Mouse (Mus musculus): Measurements from ENCODE around the gene Cdyl. TPM values are rescaled to one million over a fixed set of nuclear protein-coding genes. Genes with fewer than 3 reads are reported as not detected.

The Cdyl gene
- polyA plus RNA-seq, 1 experiment from 2014 or later = 6.1 TPM

GRCm38 (mm10) chr13:35723073-35723472 is 63.4 kb downstream of the Cdyl start:
- Histone ChIP-seq H3K4me2 (no peak overlapping the region), H3K27me3 (no peaks in the 10 kb centered on the region), H3K4me3 (no peak overlapping the region), H3K4me1 (replicated peaks) (no peaks in the 10 kb centered on the region), H3K36me3 (no peaks in the 10 kb centered on the region), H3K27ac (replicated peaks) (no peak overlapping the region), H3K9ac (no peak overlapping the region), H3K9me3 (no peaks in the 10 kb centered on the region)
- no peak for ATAC-seq (ENCODE audit: low read depth)
- WGBS = 74% methylated on average over 1 of the region's 1 CpGs

GRCm38 (mm10) chr13:35726025-35726424 is 66.4 kb downstream of the Cdyl start:
- H3K36me3 ChIP-seq = no peaks in the 10 kb centered on the region
- no peaks in the 10 kb centered on the region for H3K27me3 ChIP-seq
- H3K4me3 ChIP-seq = no peak overlapping the region
- no peak for ATAC-seq (ENCODE audit: low read depth)
- no peak overlapping the region for H3K4me2 ChIP-seq
- H3K9ac ChIP-seq = no peak overlapping the region
- 98% methylated on average over 3 of the region's 3 CpGs for WGBS
- no peak overlapping the region for H3K27ac ChIP-seq (replicated peaks)
- no peaks in the 10 kb centered on the region for H3K9me3 ChIP-seq
- H3K4me1 ChIP-seq (replicated peaks) = no peaks in the 10 kb centered on the region

GRCm38 (mm10) chr13:35732131-35732530 is 72.5 kb downstream of the Cdyl start:
- H3K27me3 ChIP-seq = no peaks in the 10 kb centered on the region
- no peak overlapping the region for H3K9ac ChIP-seq
- ATAC-seq (ENCODE audit: low read depth) = no peak
- no peak overlapping the region for H3K27ac ChIP-seq (replicated peaks)
- H3K4me1 ChIP-seq (replicated peaks) = no peaks in the 10 kb centered on the region
- H3K9me3 ChIP-seq = no peaks in the 10 kb centered on the region
- H3K4me2 ChIP-seq = no peak overlapping the region
- H3K36me3 ChIP-seq = no peaks in the 10 kb centered on the region
- H3K4me3 ChIP-seq = no peak overlapping the region
- 91% methylated on average over 4 of the region's 4 CpGs for WGBS

GRCm38 (mm10) chr13:35732891-35733596 is 73.4 kb downstream of the Cdyl start:
- WGBS = 90% methylated on average over 5 of the region's 5 CpGs
- ATAC-seq (ENCODE audit: low read depth) = no peak

GRCm38 (mm10) chr13:35737565-35737964 is 77.9 kb downstream of the Cdyl start:
- H3K4me2 ChIP-seq = no peak overlapping the region
- no peaks in the 10 kb centered on the region for H3K36me3 ChIP-seq
- peaks cover 9% of the 10 kb centered on the region for H3K4me1 ChIP-seq (replicated peaks)
- no peak overlapping the region for H3K4me3 ChIP-seq
- no peak overlapping the region for H3K27ac ChIP-seq (replicated peaks)
- no peaks in the 10 kb centered on the region for H3K9me3 ChIP-seq
- 15% methylated on average over 2 of the region's 2 CpGs for WGBS
- H3K27me3 ChIP-seq = peaks cover 34% of the 10 kb centered on the region
- H3K9ac ChIP-seq = no peak overlapping the region
- no peak for ATAC-seq (ENCODE audit: low read depth)

More at GRCm38 (mm10) chr13:35732891-35733596, 73.4 kb downstream of the Cdyl start:
- no peaks in the 10 kb centered on the region for H3K9me3 ChIP-seq
- no peak overlapping the region for H3K4me3 ChIP-seq
- no peak overlapping the region for H3K27ac ChIP-seq (replicated peaks)
- H3K4me2 ChIP-seq = no peak overlapping the region
- H3K9ac ChIP-seq = no peak overlapping the region
- no peaks in the 10 kb centered on the region for H3K4me1 ChIP-seq (replicated peaks)
- peaks cover 4% of the 10 kb centered on the region; the same call in 1 of the 2 replicates for H3K27me3 ChIP-seq
- no peaks in the 10 kb centered on the region for H3K36me3 ChIP-seq

- Histone ChIP-seq H3K4me1 (replicated peaks) (peaks cover 16% of the 10 kb centered on the region), H3K9me3 (no peaks in the 10 kb centered on the region), H3K27me3 (peaks cover 34% of the 10 kb centered on the region), H3K4me2 (no peak overlapping the region), H3K27ac (replicated peaks) (no peak overlapping the region), H3K4me3 (no peak overlapping the region), H3K9ac (no peak overlapping the region), H3K36me3 (no peaks in the 10 kb centered on the region)
- 11% methylated on average over 2 of the region's 2 CpGs for WGBS
- ATAC-seq (ENCODE audit: low read depth) = no peak
These were observed 78.6 kb downstream of the Cdyl start for GRCm38 (mm10) chr13:35738210-35738609.

GRCm38 (mm10) chr13:35739473-35739872 is 79.8 kb downstream of the Cdyl start:
- H3K4me3 ChIP-seq = no peak overlapping the region
- peaks cover 23% of the 10 kb centered on the region for H3K4me1 ChIP-seq (replicated peaks)
- H3K36me3 ChIP-seq = no peaks in the 10 kb centered on the region
- H3K27ac ChIP-seq (replicated peaks) = no peak overlapping the region
- no peak overlapping the region for H3K9ac ChIP-seq
- H3K9me3 ChIP-seq = no peaks in the 10 kb centered on the region
- H3K27me3 ChIP-seq = peaks cover 34% of the 10 kb centered on the region
- WGBS = 10% methylated on average over 10 of the region's 10 CpGs
- ATAC-seq (ENCODE audit: low read depth) = no peak
- H3K4me2 ChIP-seq = no peak overlapping the region

GRCm38 (mm10) chr13:35740301-35741039 is 80.8 kb downstream of the Cdyl start:
- no peaks in the 10 kb centered on the region for H3K36me3 ChIP-seq
- under 1% methylated on average over 57 of the region's 61 CpGs for WGBS
- ATAC-seq (ENCODE audit: low read depth) = peak; percentile 77
- peak overlapping the region; percentile 92 for H3K9ac ChIP-seq
- peak overlapping the region; percentile 91 for H3K4me3 ChIP-seq
- H3K4me1 ChIP-seq (replicated peaks) = peaks cover 23% of the 10 kb centered on the region
- H3K27ac ChIP-seq (replicated peaks) = no peak overlapping the region
- H3K4me2 ChIP-seq = peak overlapping the region; percentile 80
- peaks cover 34% of the 10 kb centered on the region for H3K27me3 ChIP-seq
- no peaks in the 10 kb centered on the region for H3K9me3 ChIP-seq

GRCm38 (mm10) chr13:35741040-35741619 is 81.5 kb downstream of the Cdyl start:
- Histone ChIP-seq H3K4me1 (replicated peaks) (peaks cover 23% of the 10 kb centered on the region), H3K27ac (replicated peaks) (peak overlapping the region; percentile 88), H3K36me3 (no peaks in the 10 kb centered on the region), H3K9ac (peak overlapping the region; percentile 92), H3K9me3 (0 out of 2 replicates have a peak, but pooled peaks cover 6% of the 10 kb centered on the region), H3K4me2 (peak overlapping the region; percentile 80), H3K27me3 (peaks cover 34% of the 10 kb centered on the region), H3K4me3 (peak overlapping the region; percentile 91)
- under 1% methylated on average over 43 of the region's 68 CpGs for WGBS
- ATAC-seq (ENCODE audit: low read depth) = peak; percentile 95

GRCm38 (mm10) chr13:35741620-35742421 is 82.2 kb downstream of the Cdyl start:
- peaks cover 23% of the 10 kb centered on the region for H3K4me1 ChIP-seq (replicated peaks)
- peak overlapping the region; percentile 80 for H3K4me2 ChIP-seq
- H3K9me3 ChIP-seq = peaks cover 13% of the 10 kb centered on the region; the same call in 1 of the 2 replicates
- peak overlapping the region; percentile 91 for H3K4me3 ChIP-seq
- H3K27ac ChIP-seq (replicated peaks) = peak overlapping the region; percentile 88
- H3K36me3 ChIP-seq = no peaks in the 10 kb centered on the region
- WGBS = under 1% methylated on average over 67 of the region's 93 CpGs
- ATAC-seq (ENCODE audit: low read depth) = peak; percentile 86
- H3K9ac ChIP-seq = peak overlapping the region; percentile 92
- peaks cover 34% of the 10 kb centered on the region for H3K27me3 ChIP-seq

GRCm38 (mm10) chr13:35742696-35743095 is 83.1 kb downstream of the Cdyl start:
- no peak for ATAC-seq (ENCODE audit: low read depth)
- 46% methylated on average over 4 of the region's 4 CpGs for WGBS
- H3K27me3 ChIP-seq = peaks cover 33% of the 10 kb centered on the region
- H3K4me1 ChIP-seq (replicated peaks) = peaks cover 23% of the 10 kb centered on the region
- peak overlapping the region; percentile 91 for H3K4me3 ChIP-seq
- H3K9ac ChIP-seq = peak overlapping the region; percentile 92
- peaks cover 16% of the 10 kb centered on the region; the same call in 1 of the 2 replicates for H3K9me3 ChIP-seq
- H3K4me2 ChIP-seq = peak overlapping the region; percentile 80
- H3K27ac ChIP-seq (replicated peaks) = no peak overlapping the region
- H3K36me3 ChIP-seq = no peaks in the 10 kb centered on the region

All from neural tube, embryonic 13.5 days (tissue).